29 mouse cellular contexts compared by ENCODE assay signal in genomic region chr3:127113238-127113637, GRCm38 (mm10).
DNase-seq lines count a peak whose midpoint lies in the region; ATAC-seq and TF ChIP-seq lines count a peak whose summit lies in the region.
"Had no signal": no experiment of that assay in that cellular context is flagged by ENCODE, and none has a peak within 500 bp of the region (broad histone marks: within the 10 kb centered on the region; RNA-seq: fewer than 3 reads in every experiment).

No protein-coding gene starts in this region.

- H3K4me1 ChIP-seq in hindbrain, embryonic 12.5 days, result 0 out of 2 replicates have a peak, but pooled peaks cover 2% of the 10 kb centered on the region
- no peaks in the 10 kb centered on the region; the same call in 1 of the 2 replicates for H3K4me1 ChIP-seq in hindbrain, postnatal 0 days (ENCODE audit: insufficient read depth, low read length)
- peaks cover 5% of the 10 kb centered on the region; the same call in 1 of the 2 replicates for H3K4me1 ChIP-seq in hindbrain, embryonic 14.5 days (replicated peaks; ENCODE audit: control insufficient read depth, insufficient read depth, low read length)
- H3K4me1 ChIP-seq in hindbrain, embryonic 10.5 days (replicated peaks), result no peaks in the 10 kb centered on the region
- H3K4me1 ChIP-seq in midbrain, embryonic 13.5 days (replicated peaks), result 0 out of 2 replicates have a peak, but pooled peaks cover 8% of the 10 kb centered on the region
- H3K4me1 ChIP-seq in midbrain, embryonic 11.5 days (ENCODE audit: control insufficient read depth, insufficient read depth, low read length), result no peaks in the 10 kb centered on the region
- peaks cover 21% of the 10 kb centered on the region for H3K4me1 ChIP-seq in neural tube, embryonic 13.5 days (replicated peaks)
- H3K4me1 ChIP-seq in neural tube, embryonic 15.5 days, result peaks cover 14% of the 10 kb centered on the region
- H3K4me1 ChIP-seq: forebrain, embryonic 10.5 days; forebrain, embryonic 12.5 days had no signal

- no peak for TF ChIP-seq CTCF in hindbrain, postnatal 0 days (IDR thresholded peaks at IDR 0.05; ENCODE audit: low read depth)

- 74% methylated on average over 7 of the region's 7 CpGs for WGBS in hindbrain, embryonic 12.5 days
- 69% methylated on average over 7 of the region's 7 CpGs for WGBS in hindbrain, postnatal 0 days
- WGBS in hindbrain, embryonic 14.5 days, result 64% methylated on average over 7 of the region's 7 CpGs
- WGBS in hindbrain, embryonic 10.5 days, result 89% methylated on average over 7 of the region's 7 CpGs
- 81% methylated on average over 7 of the region's 7 CpGs for WGBS in midbrain, embryonic 13.5 days
- 88% methylated on average over 7 of the region's 7 CpGs for WGBS in midbrain, embryonic 11.5 days
- WGBS in neural tube, embryonic 13.5 days, result 49% methylated on average over 7 of the region's 7 CpGs
- 47% methylated on average over 7 of the region's 7 CpGs for WGBS in neural tube, embryonic 15.5 days

- no peak overlapping the region for H3K4me3 ChIP-seq in hindbrain, embryonic 12.5 days
- H3K4me3 ChIP-seq in hindbrain, postnatal 0 days (ENCODE audit: low read length), result no peak overlapping the region
- no peak overlapping the region for H3K4me3 ChIP-seq in hindbrain, embryonic 14.5 days (replicated peaks; ENCODE audit: low read length)
- no peak overlapping the region for H3K4me3 ChIP-seq in hindbrain, embryonic 10.5 days
- no peak overlapping the region for H3K4me3 ChIP-seq in midbrain, embryonic 13.5 days (replicated peaks)
- no peak overlapping the region for H3K4me3 ChIP-seq in midbrain, embryonic 11.5 days (ENCODE audit: low read depth, low read length)
- no peak overlapping the region for H3K4me3 ChIP-seq in neural tube, embryonic 13.5 days
- H3K4me3 ChIP-seq in neural tube, embryonic 15.5 days (replicated peaks), result no peak overlapping the region
- H3K4me3 ChIP-seq: embryonic facial prominence, embryonic 13.5 days; embryonic facial prominence, embryonic 15.5 days; erythroblast, embryonic 14.5 days; forebrain, embryonic 10.5 days; forebrain, embryonic 12.5 days had no signal

- H3K4me2 ChIP-seq in hindbrain, embryonic 12.5 days (replicated peaks), result no peak overlapping the region
- H3K4me2 ChIP-seq in hindbrain, postnatal 0 days (ENCODE audit: low read depth, low read length), result no peak overlapping the region
- no peak overlapping the region for H3K4me2 ChIP-seq in hindbrain, embryonic 14.5 days (replicated peaks)
- H3K4me2 ChIP-seq in midbrain, embryonic 13.5 days (replicated peaks), result no peak overlapping the region
- H3K4me2 ChIP-seq in midbrain, embryonic 11.5 days, result no peak overlapping the region
- H3K4me2 ChIP-seq in neural tube, embryonic 13.5 days, result no peak overlapping the region
- H3K4me2 ChIP-seq in neural tube, embryonic 15.5 days, result no peak overlapping the region
- H3K4me2 ChIP-seq: embryonic facial prominence, embryonic 13.5 days; embryonic facial prominence, embryonic 15.5 days; forebrain, embryonic 12.5 days had no signal

- H3K27me3 ChIP-seq in hindbrain, embryonic 12.5 days, result no peaks in the 10 kb centered on the region
- no peaks in the 10 kb centered on the region for H3K27me3 ChIP-seq in hindbrain, postnatal 0 days (ENCODE audit: insufficient read depth, low read length)
- H3K27me3 ChIP-seq in hindbrain, embryonic 14.5 days (ENCODE audit: control insufficient read depth, insufficient read depth, low read length), result no peaks in the 10 kb centered on the region
- H3K27me3 ChIP-seq in hindbrain, embryonic 10.5 days (ENCODE audit: insufficient read depth, poor library complexity, severe bottlenecking), result no peaks in the 10 kb centered on the region
- H3K27me3 ChIP-seq in midbrain, embryonic 13.5 days, result no peaks in the 10 kb centered on the region
- H3K27me3 ChIP-seq in midbrain, embryonic 11.5 days (ENCODE audit: control insufficient read depth, insufficient read depth, low read length), result no peaks in the 10 kb centered on the region
- H3K27me3 ChIP-seq in neural tube, embryonic 13.5 days, result no peaks in the 10 kb centered on the region
- H3K27me3 ChIP-seq in neural tube, embryonic 15.5 days (replicated peaks), result no peaks in the 10 kb centered on the region
- H3K27me3 ChIP-seq: CH12.LX; embryonic facial prominence, embryonic 13.5 days; embryonic facial prominence, embryonic 15.5 days; forebrain, embryonic 12.5 days; Patski had no signal

- no peaks in the 10 kb centered on the region for H3K9me3 ChIP-seq in hindbrain, embryonic 12.5 days (replicated peaks)
- H3K9me3 ChIP-seq in hindbrain, postnatal 0 days (ENCODE audit: low read length), result no peaks in the 10 kb centered on the region
- H3K9me3 ChIP-seq in hindbrain, embryonic 14.5 days (ENCODE audit: control insufficient read depth, low read length), result no peaks in the 10 kb centered on the region
- no peaks in the 10 kb centered on the region for H3K9me3 ChIP-seq in hindbrain, embryonic 10.5 days
- no peaks in the 10 kb centered on the region for H3K9me3 ChIP-seq in midbrain, embryonic 13.5 days
- no peaks in the 10 kb centered on the region for H3K9me3 ChIP-seq in midbrain, embryonic 11.5 days (ENCODE audit: control insufficient read depth, low read length)
- no peaks in the 10 kb centered on the region for H3K9me3 ChIP-seq in neural tube, embryonic 13.5 days
- no peaks in the 10 kb centered on the region for H3K9me3 ChIP-seq in neural tube, embryonic 15.5 days (replicated peaks)
- H3K9me3 ChIP-seq: embryonic facial prominence, embryonic 13.5 days; embryonic facial prominence, embryonic 15.5 days; forebrain, embryonic 10.5 days; forebrain, embryonic 12.5 days; G1E had no signal

- H3K9ac ChIP-seq in hindbrain, embryonic 12.5 days, result no peak overlapping the region
- no peak overlapping the region for H3K9ac ChIP-seq in hindbrain, postnatal 0 days (replicated peaks; ENCODE audit: low read length)
- H3K9ac ChIP-seq in hindbrain, embryonic 14.5 days, result no peak overlapping the region
- H3K9ac ChIP-seq in midbrain, embryonic 13.5 days (replicated peaks), result no peak overlapping the region
- H3K9ac ChIP-seq in midbrain, embryonic 11.5 days (ENCODE audit: low read length), result no peak overlapping the region
- no peak overlapping the region for H3K9ac ChIP-seq in neural tube, embryonic 13.5 days
- H3K9ac ChIP-seq in neural tube, embryonic 15.5 days (replicated peaks), result no peak overlapping the region
- H3K9ac ChIP-seq: embryonic facial prominence, embryonic 13.5 days; embryonic facial prominence, embryonic 15.5 days; forebrain, embryonic 12.5 days had no signal

- ATAC-seq in hindbrain, embryonic 12.5 days (ENCODE audit: low FRiP score), result peak; percentile 56; the same call in 1 of the 2 replicates
- no peak for ATAC-seq in hindbrain, postnatal 0 days
- peak; percentile 24; the same call in 1 of the 2 replicates for ATAC-seq in hindbrain, embryonic 14.5 days (ENCODE audit: low FRiP score)
- ATAC-seq in midbrain, embryonic 13.5 days, result 0 out of 2 replicates have a peak, but pooled peaks have one; percentile 27
- no peak for ATAC-seq in midbrain, embryonic 11.5 days (ENCODE audit: low FRiP score)
- 0 out of 2 replicates have a peak, but pooled peaks have one; percentile 46 for ATAC-seq in neural tube, embryonic 13.5 days (ENCODE audit: low read depth)
- ATAC-seq in neural tube, embryonic 15.5 days (ENCODE audit: low FRiP score), result no peak
- ATAC-seq: activated CD4-positive, CD25-positive, alpha-beta regulatory T cell, adult 4 months; CD4-positive, CD25-positive, alpha-beta regulatory T cell, adult 4 months; forebrain, embryonic 14.5 days; Patski had no signal

- DNase-seq in hindbrain, postnatal 0 days (ENCODE audit: low spot score), result no peak
- DNase-seq in hindbrain, embryonic 14.5 days (ENCODE audit: low spot score), result no peak
- DNase-seq in hindbrain, embryonic 10.5 days (ENCODE audit: low spot score), result no peak
- DNase-seq in midbrain, embryonic 11.5 days (ENCODE audit: low spot score, missing footprints), result no peak
- DNase-seq: adrenal gland, postnatal 10 days; adrenal gland, postnatal 25 days; B cell, adult 2 months; cerebellum, adult 11 months; cerebellum, adult 18-20 months; cerebellum, adult 8-10 months; cerebellum, adult 9-11 months; cerebellum, postnatal 14 days; cerebellum, postnatal 36 days; embryo, embryonic 11 days had no signal

- no peak overlapping the region for H3K27ac ChIP-seq in hindbrain, embryonic 12.5 days
- H3K27ac ChIP-seq in hindbrain, postnatal 0 days, result no peak overlapping the region
- no peak overlapping the region for H3K27ac ChIP-seq in hindbrain, embryonic 14.5 days
- H3K27ac ChIP-seq in hindbrain, embryonic 10.5 days, result no peak overlapping the region
- no peak overlapping the region for H3K27ac ChIP-seq in midbrain, embryonic 13.5 days
- H3K27ac ChIP-seq in midbrain, embryonic 11.5 days (ENCODE audit: low read depth, low read length), result no peak overlapping the region
- 0 out of 2 replicates have a peak overlapping the region, but pooled peaks have one; percentile 9 for H3K27ac ChIP-seq in neural tube, embryonic 13.5 days (replicated peaks)
- no peak overlapping the region for H3K27ac ChIP-seq in neural tube, embryonic 15.5 days (replicated peaks)
- H3K27ac ChIP-seq: embryonic facial prominence, embryonic 13.5 days; embryonic facial prominence, embryonic 15.5 days; forebrain, embryonic 10.5 days; forebrain, embryonic 12.5 days had no signal

- H3K36me3 ChIP-seq in hindbrain, embryonic 12.5 days, result no peaks in the 10 kb centered on the region
- no peaks in the 10 kb centered on the region for H3K36me3 ChIP-seq in hindbrain, postnatal 0 days (ENCODE audit: insufficient read depth, low read length)
- no peaks in the 10 kb centered on the region for H3K36me3 ChIP-seq in hindbrain, embryonic 14.5 days (replicated peaks; ENCODE audit: control insufficient read depth, insufficient read depth)
- no peaks in the 10 kb centered on the region for H3K36me3 ChIP-seq in hindbrain, embryonic 10.5 days
- no peaks in the 10 kb centered on the region for H3K36me3 ChIP-seq in midbrain, embryonic 13.5 days
- H3K36me3 ChIP-seq in midbrain, embryonic 11.5 days (ENCODE audit: control insufficient read depth, insufficient read depth, low read length), result no peaks in the 10 kb centered on the region
- H3K36me3 ChIP-seq in neural tube, embryonic 13.5 days, result no peaks in the 10 kb centered on the region
- no peaks in the 10 kb centered on the region for H3K36me3 ChIP-seq in neural tube, embryonic 15.5 days
- H3K36me3 ChIP-seq: embryonic facial prominence, embryonic 13.5 days; embryonic facial prominence, embryonic 15.5 days; forebrain, embryonic 10.5 days; forebrain, embryonic 12.5 days; G1E had no signal

Comparison
In these comparisons a context has a peak if more than half of its experiments do, and no peak if none do; other contexts are left out.
1. ATAC-seq: peak in hindbrain, embryonic 12.5 days (single experiment), hindbrain, embryonic 14.5 days (single experiment), midbrain, embryonic 13.5 days (single experiment) and neural tube, embryonic 13.5 days (single experiment); none in hindbrain, postnatal 0 days (single experiment), midbrain, embryonic 11.5 days (single experiment) and neural tube, embryonic 15.5 days (single experiment).